Mouse (Mus musculus) G1E-ER4 (cell line): Measurements from ENCODE around the gene Psen2. TPM values are rescaled to one million over a fixed set of nuclear protein-coding genes. Genes with fewer than 3 reads are reported as not detected.

Source experiments
- GATA1 ChIP-seq: IDR thresholded peaks from one replicate; pipeline ENCODE4 v1.8.0; 2012; ENCODE audit warnings: low read length, inconsistent platforms
- polyA plus RNA-seq: library from polyadenylated mRNA; stranded (reverse); fragments of >175 nt; gene quantifications from 2 replicates; pipeline ENCODE4 v1.2.3, GENCODE M21; 2012

Gene Psen2
- polyA plus RNA-seq, 1 experiment, result 56.0 TPM

DNA sequence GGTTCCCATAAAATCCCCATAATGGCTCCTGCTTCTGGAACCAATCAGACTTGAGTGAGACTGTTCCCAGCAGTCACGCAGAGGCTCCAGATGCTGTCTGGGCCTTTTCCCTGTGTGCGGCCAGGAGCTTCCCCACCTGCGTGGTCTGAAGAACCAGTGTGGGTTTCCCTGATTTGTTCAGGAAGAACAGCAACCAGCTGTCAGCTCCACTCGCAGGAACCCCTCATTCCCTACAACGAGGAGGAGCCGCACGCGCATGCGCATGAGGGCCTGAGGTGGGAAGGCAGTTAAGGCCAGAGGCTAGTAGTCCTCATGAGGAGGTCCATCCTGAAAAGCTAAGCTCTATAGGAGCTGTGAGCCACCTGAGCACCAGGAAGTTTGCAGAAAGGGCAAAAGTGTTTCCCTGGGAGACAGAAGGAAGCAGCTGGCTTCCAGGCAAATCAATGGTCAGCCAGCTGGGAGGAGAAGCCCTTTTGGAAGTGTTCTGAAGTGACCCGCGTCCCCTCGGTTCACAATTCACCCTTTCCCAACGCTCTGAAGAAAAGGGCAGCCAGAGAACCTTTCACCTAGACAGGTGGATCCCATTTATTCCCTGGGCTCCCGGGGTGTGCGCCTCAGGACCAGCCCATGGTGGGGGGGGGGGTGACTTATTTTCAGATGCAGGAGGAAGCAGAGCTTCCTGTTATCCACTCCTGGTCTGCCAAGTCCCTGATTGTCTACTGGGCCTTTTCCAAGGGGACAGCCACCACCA, 23.0 kb upstream of the Psen2 start:
- TF ChIP-seq GATA1, result no peak

DNA sequence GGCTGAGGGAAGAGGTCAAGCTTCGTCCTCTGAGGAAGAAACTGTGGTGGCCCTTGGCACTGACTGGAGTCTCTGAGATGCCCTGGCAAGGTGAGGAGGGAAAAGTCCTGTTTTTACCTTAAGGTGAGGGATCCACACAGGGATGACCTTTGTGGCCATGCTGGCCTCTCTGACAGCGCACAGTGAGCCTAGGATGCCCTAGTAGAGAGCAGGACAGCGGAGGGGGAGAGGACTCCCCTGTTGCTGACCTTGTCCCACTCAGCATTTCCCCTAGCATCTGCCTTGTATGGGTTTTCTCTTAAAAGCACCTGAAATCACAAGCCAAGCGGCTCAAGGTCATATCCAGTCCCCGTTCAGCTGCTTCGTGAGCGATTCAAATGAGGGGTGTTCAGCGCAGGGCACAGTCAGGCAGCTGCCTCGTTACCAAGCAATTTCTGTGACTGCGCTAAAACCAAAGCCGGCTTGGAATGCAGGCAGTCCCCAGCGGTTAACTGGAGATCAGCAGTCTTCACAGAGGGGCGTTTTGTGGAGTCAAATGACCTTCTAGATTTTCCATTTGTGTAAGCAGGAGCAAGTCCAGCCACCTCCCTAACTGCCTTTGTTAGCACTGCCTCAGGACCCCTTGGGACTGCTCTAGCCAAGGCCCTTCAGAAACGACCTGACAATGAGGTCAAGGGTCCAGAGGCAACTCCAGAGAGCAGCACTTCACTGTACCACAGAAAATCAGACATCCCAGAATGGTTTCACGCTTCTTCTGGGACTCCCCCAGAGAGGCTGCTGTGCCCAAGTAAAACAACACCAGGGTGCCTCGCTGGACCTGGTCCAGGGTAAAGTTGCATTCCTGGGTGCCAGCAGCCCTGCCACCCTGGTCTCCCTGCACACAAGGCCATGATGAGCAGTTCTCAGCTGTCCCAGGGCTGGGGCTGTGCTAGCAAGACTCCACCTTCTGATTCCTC, 20.9 kb upstream of the Psen2 start:
- no peak for TF ChIP-seq GATA1

DNA sequence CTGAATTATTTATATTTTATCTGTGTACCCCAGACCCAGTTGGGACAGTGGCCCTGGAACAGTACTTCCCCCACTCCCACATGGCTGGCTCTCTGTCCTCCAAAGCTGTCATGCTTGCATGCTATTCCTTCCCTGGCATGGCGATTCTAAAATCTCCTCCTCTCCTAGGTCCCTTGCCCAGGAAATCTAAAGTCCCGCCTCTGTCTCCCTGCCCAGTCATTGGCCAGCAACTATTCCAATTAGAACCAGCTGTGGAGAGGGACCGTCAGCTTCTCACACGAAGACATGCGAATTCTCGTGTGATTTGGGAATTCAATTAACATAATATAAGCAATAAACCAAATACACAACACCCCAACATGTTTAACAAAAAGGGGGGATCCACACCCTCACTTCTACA, 19.3 kb upstream of the Psen2 start:
- TF ChIP-seq GATA1, result no peak

DNA sequence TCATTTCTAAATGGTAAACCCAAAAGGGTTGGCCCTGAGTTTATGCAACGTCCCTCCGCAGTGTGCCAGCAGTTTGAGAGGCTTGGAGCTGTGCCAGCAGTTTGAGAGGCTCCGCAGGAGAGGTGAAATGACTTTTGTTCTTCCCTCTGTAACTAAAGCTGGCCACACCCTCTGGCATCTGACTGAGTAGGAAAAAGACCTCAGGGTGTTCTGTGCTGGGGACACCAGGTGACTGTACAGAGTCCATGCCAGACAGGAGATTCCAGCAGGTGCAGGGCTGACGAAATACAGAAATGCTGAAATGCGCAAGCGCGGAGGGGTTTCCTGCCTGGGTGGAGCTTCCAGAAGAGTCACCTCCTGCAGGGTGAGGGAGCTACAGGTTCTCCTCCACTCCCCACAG, 16.4 kb upstream of the Psen2 start:
- no peak for TF ChIP-seq GATA1

DNA sequence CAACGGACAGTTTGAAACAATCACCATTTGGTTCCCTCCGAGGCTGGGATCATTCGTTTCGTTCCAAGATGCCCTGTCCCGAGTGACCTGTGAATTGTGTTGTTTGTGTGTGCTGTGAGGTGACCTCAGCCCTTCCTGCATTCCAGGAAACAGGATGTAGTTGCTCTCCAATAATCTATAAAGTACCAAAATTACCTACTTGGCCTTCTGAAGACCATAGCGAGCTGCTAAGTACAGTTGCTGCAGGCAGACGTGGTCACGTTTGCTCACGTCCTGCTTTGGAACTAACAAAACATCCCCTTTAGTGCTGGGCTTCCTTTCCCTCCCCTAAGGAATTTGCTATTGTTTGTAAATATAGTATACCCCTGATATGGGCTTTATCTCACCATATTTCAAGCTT, 14.3 kb upstream of the Psen2 start:
- no peak for TF ChIP-seq GATA1

DNA sequence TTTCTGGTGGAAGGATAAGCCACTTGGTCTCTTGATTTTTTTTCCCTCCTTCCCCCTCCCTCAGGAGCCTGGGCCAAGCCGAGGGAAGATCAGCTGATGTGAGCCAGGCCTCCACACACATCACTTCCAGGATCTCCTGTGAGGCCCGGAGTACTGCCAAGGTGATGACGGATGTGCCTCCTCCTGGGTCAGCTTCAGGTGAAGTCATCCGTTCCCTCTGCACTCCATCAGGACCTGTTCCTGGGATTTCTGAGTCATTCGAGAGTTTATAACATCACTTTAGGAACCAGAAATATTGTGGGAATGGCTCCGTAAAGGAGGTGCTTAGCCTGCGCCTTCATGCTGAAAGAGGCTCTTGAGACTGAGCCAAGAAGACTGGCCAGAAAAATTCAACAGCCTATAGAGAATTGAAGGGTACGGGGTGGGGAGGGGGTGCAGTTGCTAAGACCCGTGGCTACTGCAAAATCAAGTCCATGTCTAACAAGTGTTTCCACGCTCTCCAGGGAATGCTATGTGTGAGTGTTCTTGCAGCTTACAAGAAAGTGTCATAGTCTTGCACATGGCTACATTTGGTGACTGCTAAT, 11.6 kb upstream of the Psen2 start:
- no peak for TF ChIP-seq GATA1

DNA sequence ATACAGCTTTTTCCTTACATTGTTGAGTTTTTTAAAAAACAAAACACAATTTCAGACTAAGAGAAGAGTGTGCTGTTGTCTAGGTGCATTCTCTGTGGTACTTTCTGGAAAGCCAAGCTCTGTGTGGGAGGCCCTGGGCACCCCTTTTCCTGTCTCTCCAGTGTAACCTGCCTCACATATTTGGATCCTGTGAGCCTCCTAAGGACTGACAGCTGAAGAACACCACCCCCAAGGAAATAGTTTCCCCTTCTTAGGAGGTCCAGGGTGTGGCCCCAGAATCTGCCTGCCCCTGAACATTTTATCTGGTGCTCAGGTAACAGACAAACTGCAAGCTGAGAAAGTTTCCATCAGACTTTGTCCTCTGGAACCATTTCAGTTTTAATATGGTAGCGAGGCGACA, 5.8 kb upstream of the Psen2 start:
- TF ChIP-seq GATA1, result no peak

DNA sequence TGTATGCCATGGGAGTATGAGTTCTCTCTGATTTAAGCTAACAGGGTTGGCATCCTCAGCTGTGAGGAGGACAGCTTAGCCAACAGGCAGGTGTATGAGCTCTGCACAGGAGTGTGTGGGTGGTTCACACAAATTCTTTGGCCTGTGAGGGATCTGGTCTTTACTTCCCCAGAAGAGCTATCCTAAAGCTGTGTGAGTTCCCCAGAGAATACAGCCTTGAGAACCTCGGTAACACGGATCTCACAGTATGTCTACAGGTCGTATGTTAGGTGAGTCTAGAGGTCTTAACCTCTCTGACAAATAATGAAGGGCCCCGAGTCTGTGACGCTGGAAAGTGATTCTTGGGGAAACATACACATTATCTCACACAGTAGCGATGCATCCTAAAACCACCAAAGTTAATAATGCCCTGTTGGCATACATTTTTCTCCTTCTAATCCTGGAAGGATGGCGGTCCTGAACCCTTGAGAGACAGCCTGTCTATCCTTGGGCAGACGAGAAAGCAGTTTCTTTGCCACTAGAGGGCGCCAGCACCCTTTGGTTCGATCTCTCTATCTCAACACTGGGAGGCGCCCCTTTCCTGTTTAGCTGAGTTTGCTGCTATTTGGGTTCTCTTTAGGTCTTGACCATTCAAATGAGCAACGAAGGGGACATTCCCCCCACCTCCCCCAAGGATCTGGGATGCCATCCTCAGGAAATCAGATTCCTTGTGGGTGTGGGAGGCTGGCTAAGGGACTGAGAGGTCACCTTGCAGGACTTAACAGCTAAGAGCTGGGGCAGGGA, 5.2 kb upstream of the Psen2 start:
- no peak for TF ChIP-seq GATA1

DNA sequence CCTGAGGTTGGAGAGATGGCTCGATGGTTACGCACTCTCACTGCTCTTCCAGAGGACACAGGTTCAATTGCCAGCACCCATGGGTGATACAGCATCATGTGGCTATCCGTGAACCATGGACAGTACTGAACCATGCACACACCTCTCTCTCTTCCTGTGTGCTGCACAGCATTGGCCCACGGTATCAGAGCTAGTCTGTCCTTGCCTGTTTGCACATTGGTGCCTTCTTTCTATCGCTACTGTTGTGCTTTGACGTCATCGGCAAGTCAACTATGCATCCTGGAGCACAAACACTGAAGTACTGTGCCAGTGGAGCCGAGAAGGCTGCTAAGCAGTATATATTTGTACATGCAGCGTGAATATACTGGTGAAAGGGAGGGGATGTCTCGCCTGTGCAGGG, 3.9 kb upstream of the Psen2 start:
- no peak for TF ChIP-seq GATA1

DNA sequence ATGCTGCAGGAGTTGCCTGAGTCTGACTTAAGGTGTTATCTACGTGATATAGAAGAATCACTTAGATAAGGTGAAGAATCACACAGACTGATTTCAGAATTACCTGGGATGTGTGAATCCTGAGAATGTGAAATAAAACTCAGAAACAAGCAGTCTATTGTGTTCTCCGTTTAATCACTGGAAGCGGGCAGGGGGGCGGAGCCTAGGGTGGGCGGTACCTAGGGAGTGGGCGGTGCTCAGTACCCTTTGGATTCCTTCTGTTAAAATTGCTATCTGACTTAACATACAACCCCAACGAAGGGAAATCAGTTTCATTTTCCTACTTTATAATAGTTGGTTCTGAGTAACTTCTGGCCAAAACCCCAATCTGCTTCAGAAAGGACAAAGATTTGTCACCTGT, 2.2 kb upstream of the Psen2 start:
- TF ChIP-seq GATA1, result no peak

DNA sequence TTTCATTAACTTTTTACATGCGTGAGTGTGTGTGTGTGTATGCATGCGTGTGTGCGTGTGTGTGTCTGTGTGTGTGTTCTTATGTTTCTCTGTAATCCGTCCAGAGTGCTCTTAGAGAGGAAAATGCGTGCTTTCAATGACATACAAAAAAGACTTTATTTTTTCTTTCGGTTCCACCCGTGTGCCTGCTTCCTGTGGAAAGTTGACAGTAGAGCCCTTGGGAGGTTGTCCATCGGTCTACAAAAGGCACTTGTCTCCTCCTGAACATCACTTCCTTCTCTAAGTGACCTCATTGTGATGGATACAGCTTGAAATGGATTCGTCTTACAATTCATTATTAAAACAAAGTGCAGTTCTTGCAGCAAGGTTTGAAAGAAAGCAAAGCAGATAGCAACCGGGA, 1.6 kb upstream of the Psen2 start:
- no peak for TF ChIP-seq GATA1

DNA sequence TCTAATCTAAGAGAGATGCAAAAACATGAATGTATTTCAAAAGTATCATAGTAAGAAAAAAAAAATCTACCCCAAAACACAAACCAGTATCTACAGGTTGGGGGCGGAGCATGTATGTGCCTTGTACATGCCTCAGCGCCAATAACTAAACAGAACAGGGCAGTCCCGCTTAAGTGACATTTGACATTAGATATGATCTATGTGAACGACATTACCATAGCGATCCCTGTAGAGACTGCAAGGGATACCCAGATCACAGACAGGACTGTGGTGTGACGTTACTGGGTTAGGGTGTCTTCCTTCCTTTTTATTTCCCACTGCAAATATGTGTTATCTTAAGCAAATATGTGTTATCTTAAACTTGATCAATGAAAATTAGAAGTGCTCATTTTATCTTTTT, 1.2 kb upstream of the Psen2 start:
- no peak for TF ChIP-seq GATA1

DNA sequence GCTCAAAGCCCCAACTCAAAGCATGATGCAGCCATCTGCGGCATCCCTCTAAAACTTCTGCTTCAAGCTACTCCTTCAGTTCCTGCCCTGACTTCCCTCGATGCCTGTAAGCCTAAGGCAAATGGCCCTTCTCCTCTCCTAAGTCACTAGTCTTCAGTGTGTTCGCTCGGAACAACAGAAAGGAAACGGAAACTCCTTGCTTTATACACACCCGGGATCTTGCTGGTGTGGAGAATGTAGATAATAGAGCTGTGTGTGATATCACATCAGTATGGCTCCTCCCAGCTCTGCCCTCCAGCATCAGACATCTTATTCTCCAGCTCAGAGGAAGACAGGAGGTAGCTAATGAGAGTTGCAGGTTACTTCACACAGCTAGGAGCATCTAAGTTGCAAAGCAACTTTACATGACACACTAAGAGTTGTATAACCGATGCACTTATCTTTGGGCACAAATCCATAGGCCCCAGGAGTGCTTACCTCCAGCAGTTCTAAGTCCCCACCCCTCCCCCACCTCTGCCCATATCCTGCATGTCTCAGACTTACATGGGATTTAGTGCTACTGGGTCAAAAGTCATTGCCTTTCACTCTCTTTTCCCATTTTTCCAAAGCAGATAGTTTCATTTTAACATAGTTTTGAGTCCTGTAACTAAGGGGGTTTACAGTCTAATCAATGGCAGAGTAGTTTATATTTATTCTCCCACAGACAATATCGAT, 1.2 kb downstream of the Psen2 start:
- peak; percentile 53 for TF ChIP-seq GATA1

DNA sequence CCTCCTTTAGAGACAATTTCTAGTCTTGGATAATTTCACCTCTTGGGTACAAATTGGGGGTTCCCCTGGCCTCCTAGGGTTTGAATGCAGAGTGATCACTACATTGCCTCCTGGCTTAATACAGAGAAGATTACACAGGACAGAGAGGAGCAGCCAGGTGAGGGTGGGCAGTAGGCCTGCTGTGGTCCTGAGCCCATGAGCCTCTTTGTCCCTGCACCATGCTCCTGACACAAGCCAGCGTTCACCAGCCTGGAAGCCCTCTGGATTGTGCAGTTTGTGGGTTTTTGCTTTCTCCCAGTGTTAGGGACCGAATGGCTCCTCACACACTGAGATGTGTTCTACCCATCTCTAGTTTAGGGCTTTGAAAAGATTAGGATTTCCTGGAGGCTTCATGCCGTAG, 1.8 kb downstream of the Psen2 start:
- no peak for TF ChIP-seq GATA1

DNA sequence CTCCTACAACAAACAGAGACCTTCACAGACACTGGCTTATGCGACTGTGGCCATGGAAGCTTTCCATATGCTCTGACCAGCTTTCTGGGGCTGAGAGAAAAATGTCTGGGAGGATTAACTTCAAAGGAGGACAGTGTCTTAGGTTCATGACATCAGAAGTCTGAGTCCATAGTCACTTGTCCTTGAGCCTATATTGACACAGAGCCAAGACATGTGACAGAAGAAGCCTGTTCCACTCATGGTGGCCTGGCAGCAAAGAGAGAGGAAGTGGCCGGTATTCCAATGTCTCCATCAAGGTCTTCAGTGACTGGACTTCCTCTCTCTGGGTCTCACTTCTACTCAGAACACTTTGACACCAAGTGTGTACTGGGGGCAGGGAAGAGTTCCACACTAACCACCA, 2.4 kb downstream of the Psen2 start:
- TF ChIP-seq GATA1, result no peak

DNA sequence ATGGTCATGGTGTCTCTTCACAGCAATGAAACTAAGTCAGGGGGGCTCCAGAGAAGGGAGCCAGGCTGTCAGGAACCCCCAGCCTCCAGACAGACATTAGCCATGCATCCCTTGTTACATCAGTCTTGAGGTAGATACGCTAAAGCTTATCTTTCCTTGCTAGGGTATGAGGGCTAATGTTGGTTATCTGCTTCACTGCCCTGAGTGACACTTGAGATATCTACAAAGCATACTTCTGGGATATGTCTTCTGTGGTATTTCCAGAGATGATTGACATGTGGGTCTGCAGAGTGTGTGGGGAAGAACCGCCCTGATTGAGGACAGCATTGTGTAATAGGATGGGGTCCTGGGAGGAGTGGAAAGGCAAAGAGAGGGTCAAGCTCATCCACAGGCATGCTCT, 3.5 kb downstream of the Psen2 start:
- TF ChIP-seq GATA1, result peak; percentile 51
